Mouse (Mus musculus): ENCODE data around the gene Irs3.

GRCm38 (mm10) chr5:137660064-137660688 lies 14.7 kb upstream of the Irs3 start:
- TF ChIP-seq POLR2A (IDR thresholded peaks at IDR 0.05; ENCODE audit: low read depth, low read length) (no peak), CTCF (IDR thresholded peaks at IDR 0.05; ENCODE audit: borderline replicate concordance, insufficient read depth, low read length) (no peak)
